Mouse (Mus musculus) C2C12 (cell line): ENCODE results near the gene Dock4. TPM values are rescaled to one million over a fixed set of nuclear protein-coding genes. Genes with fewer than 3 reads are reported as not detected.

Experiments used
- H3K27me3 ChIP-seq: one replicate; pipeline ENCODE4 v1.6.1; 2011; ENCODE audit not compliant: control insufficient read depth, insufficient read depth, insufficient read length
- H3K36me3 ChIP-seq: one replicate; pipeline ENCODE4 v1.6.1; 2011; ENCODE audit not compliant: control insufficient read depth, insufficient read depth
- H3K4me3 ChIP-seq: one replicate; pipeline ENCODE4 v1.5.1; 2011; ENCODE audit warnings: mild to moderate bottlenecking, control low read depth; ENCODE audit not compliant: poor library complexity, insufficient read depth, severe bottlenecking
- H3K79me2 ChIP-seq: one replicate; pipeline ENCODE4 v1.6.1; 2011; ENCODE audit not compliant: control insufficient read depth, insufficient read depth
- H3K79me3 ChIP-seq: one replicate; pipeline ENCODE4 v1.6.1; 2011; ENCODE audit warnings: low read depth, control low read depth
- H3ac ChIP-seq: one replicate; pipeline ENCODE3; 2011; ENCODE audit warnings: low read depth; ENCODE audit not compliant: control insufficient read depth, insufficient read length
- CEBPB ChIP-seq: IDR thresholded peaks from one replicate; pipeline ENCODE4 v1.6.1; 2011; ENCODE audit warnings: low read depth, mild to moderate bottlenecking, control low read depth, moderate library complexity
- CTCF ChIP-seq: IDR thresholded peaks from one replicate; pipeline ENCODE4 v1.5.1; 2011; ENCODE audit not compliant: control insufficient read depth, insufficient read depth, insufficient read length
- FOSL1 ChIP-seq: IDR thresholded peaks from one replicate; pipeline ENCODE4 v1.8.0; 2011; ENCODE audit warnings: mild to moderate bottlenecking, low read length; ENCODE audit not compliant: poor library complexity, insufficient read depth, severe bottlenecking
- MAX ChIP-seq: IDR thresholded peaks from one replicate; pipeline ENCODE4 v1.6.1; 2011; ENCODE audit warnings: mild to moderate bottlenecking, control low read depth
- MYOD1 ChIP-seq: IDR thresholded peaks from one replicate; pipeline ENCODE4 v1.6.1; 2011; ENCODE audit warnings: low read depth; ENCODE audit not compliant: control insufficient read depth, insufficient read length
- MYOG ChIP-seq: IDR thresholded peaks from one replicate; pipeline ENCODE4 v1.6.1; 2011; ENCODE audit not compliant: control insufficient read depth, insufficient read length; ENCODE audit errors: extremely low read depth
- USF1 ChIP-seq: IDR thresholded peaks from one replicate; pipeline ENCODE4 v1.6.1; 2011; ENCODE audit warnings: low read depth, mild to moderate bottlenecking, control low read depth, moderate library complexity
- polyA plus RNA-seq: library from polyadenylated mRNA; unstranded; fragments of >200 nt; fragmentation: generic; extraction: Trizol; gene quantifications from one replicate; pipeline ENCODE4 v1.2.1, GENCODE M21; 2012; ENCODE audit warnings: missing spikeins

The Dock4 gene
- polyA plus RNA-seq, 1 experiment: 0.80 TPM

DNA sequence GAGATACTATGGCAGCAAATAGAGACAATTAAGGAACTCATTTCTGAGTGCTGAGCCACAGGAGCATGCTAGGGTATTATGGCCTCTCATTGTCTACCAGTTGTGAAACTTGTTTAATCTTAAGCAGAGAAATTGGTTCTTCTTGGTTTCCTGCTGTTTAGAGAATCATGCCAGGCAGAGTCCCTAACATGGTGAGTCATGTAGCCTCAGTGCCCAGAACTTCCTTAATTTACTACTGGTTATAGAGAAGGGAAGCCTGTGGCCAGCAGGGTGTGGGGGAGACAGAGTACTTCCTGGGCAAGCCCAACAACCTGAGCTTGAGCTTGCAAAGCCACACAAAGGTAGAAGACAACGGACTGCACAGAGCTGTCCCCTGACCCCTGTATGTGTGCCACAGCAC, 180.8 kb downstream of the Dock4 start:
- Histone ChIP-seq H3K4me3 (no peak overlapping the region), H3K79me2 (no peaks in the 10 kb centered on the region), H3ac (no peak overlapping the region), H3K27me3 (no peaks in the 10 kb centered on the region), H3K79me3 (no peaks in the 10 kb centered on the region), H3K36me3 (no peaks in the 10 kb centered on the region)
- TF ChIP-seq MYOD1: no peak
- TF ChIP-seq MYOG: no peak
- TF ChIP-seq USF1: no peak
- TF ChIP-seq MAX: no peak
- TF ChIP-seq CEBPB: no peak
- TF ChIP-seq FOSL1: no peak
- TF ChIP-seq CTCF: no peak

DNA sequence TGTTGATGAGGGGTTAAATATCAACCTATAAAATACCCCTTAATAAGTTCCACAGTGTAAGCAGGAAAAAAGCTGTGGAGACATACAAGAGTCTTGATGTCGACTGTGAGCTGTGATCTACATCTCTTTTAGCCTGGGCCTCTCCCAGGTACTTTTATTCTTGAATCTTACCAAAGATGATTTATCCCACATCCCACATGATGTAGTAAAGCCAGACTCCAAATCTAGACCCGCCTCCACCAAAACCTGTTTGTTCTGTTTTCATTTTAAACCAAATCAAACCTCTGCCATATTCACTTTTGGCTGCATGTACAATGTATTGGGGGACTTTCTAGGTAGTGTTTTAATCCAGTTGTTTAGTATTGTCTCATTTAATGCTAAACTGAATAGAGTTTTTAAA, 187.5 kb downstream of the Dock4 start:
- H3ac ChIP-seq: no peak overlapping the region
- no peak for TF ChIP-seq MYOD1
- TF ChIP-seq MYOG: no peak
- TF ChIP-seq CEBPB: no peak
- no peak for TF ChIP-seq MAX
- TF ChIP-seq USF1: no peak
- no peak for TF ChIP-seq CTCF
- no peak for TF ChIP-seq FOSL1
- no peak overlapping the region for H3K4me3 ChIP-seq
- H3K27me3 ChIP-seq: no peaks in the 10 kb centered on the region
- no peaks in the 10 kb centered on the region for H3K36me3 ChIP-seq
- no peaks in the 10 kb centered on the region for H3K79me2 ChIP-seq
- H3K79me3 ChIP-seq: no peaks in the 10 kb centered on the region

DNA sequence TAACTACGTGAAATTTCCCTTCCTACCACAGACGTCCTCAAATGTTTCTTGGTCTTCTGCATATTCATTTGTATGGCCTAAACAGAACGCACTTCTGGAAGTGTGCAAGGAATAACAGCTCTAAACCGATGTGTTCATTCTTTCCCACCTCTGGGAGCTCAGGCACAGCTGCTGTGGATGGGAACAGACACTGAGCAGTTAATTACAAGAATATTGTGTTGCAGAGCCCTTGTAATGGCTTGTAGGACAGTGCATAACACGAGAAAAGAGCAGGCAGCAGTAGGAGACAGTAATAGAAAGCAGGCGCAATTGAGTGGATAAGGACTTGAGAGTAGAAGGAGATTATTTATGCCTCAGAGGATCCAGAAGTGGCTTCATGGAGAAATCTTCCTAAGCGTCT, 188.4 kb downstream of the Dock4 start:
- Histone ChIP-seq H3K79me3 (no peaks in the 10 kb centered on the region), H3K4me3 (no peak overlapping the region), H3K36me3 (no peaks in the 10 kb centered on the region), H3K79me2 (no peaks in the 10 kb centered on the region), H3K27me3 (no peaks in the 10 kb centered on the region), H3ac (no peak overlapping the region)
- no peak for TF ChIP-seq USF1

DNA sequence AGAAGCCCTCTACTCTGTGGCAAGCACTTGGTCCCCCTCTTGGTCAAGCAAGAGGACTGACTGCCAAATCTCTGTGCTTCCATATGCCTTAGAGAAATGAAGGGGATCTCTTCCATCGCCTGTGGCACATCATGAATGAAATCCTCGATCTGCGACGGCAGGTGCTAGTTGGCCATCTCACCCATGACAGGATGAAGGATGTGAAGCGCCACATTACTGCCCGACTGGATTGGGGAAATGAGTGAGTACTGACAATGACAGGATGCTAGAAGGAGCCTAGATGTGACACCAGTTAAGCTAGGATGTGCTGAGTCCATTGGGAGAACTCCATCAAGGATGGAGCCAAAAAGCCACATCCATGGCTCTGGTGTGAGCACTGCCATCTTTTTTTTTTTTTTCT, 190.2 kb downstream of the Dock4 start:
- no peaks in the 10 kb centered on the region for H3K27me3 ChIP-seq
- TF ChIP-seq FOSL1: no peak
- TF ChIP-seq MYOG: no peak
- TF ChIP-seq MAX: no peak
- TF ChIP-seq CEBPB: no peak
- no peak for TF ChIP-seq MYOD1
- H3K36me3 ChIP-seq: no peaks in the 10 kb centered on the region
- no peak overlapping the region for H3ac ChIP-seq
- no peaks in the 10 kb centered on the region for H3K79me3 ChIP-seq
- no peaks in the 10 kb centered on the region for H3K79me2 ChIP-seq
- no peak overlapping the region for H3K4me3 ChIP-seq

DNA sequence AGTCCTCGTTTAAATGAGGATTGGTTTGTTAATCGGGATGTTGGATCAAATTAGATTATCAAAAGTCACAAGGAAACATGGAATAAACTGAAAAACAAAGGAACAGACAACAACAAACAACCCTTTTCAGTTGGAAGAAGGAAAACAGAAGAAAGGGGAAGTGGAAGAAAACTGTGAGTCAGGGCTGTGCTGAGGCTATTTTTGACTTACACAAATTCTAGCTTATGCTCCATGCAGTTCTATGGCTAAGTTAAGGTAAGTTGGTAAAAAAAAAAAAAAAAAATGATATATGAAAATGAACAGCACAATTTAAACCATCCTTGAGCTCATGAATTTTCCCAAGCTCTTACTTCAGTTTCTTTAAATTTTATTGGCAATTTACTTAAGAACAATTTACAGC, 191.7 kb downstream of the Dock4 start:
- Histone ChIP-seq H3K4me3 (no peak overlapping the region), H3K36me3 (no peaks in the 10 kb centered on the region), H3K79me2 (no peaks in the 10 kb centered on the region), H3K27me3 (no peaks in the 10 kb centered on the region), H3ac (no peak overlapping the region), H3K79me3 (no peaks in the 10 kb centered on the region)
- TF ChIP-seq CEBPB (no peak), CTCF (no peak), MYOD1 (no peak), MYOG (no peak)

DNA sequence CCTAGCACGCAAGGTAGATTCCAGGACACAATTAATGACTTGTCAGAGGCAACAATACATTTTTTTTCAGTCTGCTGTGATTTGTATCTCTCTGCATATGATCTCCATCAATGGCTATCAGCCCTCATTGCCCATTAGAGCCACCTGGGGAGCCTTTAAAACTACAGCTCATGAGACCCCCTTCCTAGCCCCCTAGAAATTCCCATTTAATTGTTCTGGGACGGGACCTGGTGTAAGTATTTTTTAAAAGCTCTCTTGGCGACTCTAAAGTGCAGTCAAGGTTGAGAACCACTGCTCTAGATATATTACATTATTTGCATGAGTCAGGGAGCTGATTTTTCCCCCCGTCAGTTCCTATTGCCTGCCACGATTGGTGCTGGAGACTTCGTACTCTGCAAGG, 200.1 kb downstream of the Dock4 start:
- TF ChIP-seq MAX (no peak), CEBPB (no peak), CTCF (no peak), USF1 (no peak), MYOD1 (no peak), FOSL1 (no peak), MYOG (no peak)
- Histone ChIP-seq H3K36me3 (no peaks in the 10 kb centered on the region), H3K79me3 (no peaks in the 10 kb centered on the region), H3K79me2 (no peaks in the 10 kb centered on the region), H3ac (no peak overlapping the region), H3K4me3 (no peak overlapping the region), H3K27me3 (no peaks in the 10 kb centered on the region)

DNA sequence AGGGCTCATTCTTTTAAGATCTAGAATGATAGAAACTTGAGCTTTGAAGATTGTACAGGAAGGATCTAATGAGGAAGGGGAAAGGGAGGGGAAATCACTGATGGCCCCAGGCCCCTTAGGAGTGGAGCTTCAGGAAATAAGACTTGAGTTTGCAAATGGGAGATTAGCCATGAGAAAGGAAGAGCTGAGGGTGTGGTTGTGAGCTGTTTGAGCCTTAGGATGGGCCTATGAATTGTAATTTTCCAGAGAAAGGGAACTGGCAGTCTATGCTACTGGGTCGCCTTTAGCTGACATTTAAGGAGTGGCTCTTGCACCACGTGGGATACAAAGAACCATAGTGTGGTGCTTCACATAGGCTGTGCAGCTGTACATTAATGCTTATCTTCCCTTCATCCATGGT, 208.6 kb downstream of the Dock4 start:
- H3K79me3 ChIP-seq: no peaks in the 10 kb centered on the region
- no peak overlapping the region for H3K4me3 ChIP-seq
- no peak overlapping the region for H3ac ChIP-seq
- TF ChIP-seq CTCF (no peak), FOSL1 (no peak), USF1 (no peak)
- no peaks in the 10 kb centered on the region for H3K27me3 ChIP-seq
- no peaks in the 10 kb centered on the region for H3K79me2 ChIP-seq
- H3K36me3 ChIP-seq: no peaks in the 10 kb centered on the region
